Mouse (Mus musculus) testis, postnatal 10 days (tissue): ENCODE measurements around the gene Trafd1.

ENCODE experiments used
- DNase-seq: peaks from one replicate; pipeline ENCODE4 v3.0.0; 2021; ENCODE audit warnings: low spot score

Trafd1 gene

DNA sequence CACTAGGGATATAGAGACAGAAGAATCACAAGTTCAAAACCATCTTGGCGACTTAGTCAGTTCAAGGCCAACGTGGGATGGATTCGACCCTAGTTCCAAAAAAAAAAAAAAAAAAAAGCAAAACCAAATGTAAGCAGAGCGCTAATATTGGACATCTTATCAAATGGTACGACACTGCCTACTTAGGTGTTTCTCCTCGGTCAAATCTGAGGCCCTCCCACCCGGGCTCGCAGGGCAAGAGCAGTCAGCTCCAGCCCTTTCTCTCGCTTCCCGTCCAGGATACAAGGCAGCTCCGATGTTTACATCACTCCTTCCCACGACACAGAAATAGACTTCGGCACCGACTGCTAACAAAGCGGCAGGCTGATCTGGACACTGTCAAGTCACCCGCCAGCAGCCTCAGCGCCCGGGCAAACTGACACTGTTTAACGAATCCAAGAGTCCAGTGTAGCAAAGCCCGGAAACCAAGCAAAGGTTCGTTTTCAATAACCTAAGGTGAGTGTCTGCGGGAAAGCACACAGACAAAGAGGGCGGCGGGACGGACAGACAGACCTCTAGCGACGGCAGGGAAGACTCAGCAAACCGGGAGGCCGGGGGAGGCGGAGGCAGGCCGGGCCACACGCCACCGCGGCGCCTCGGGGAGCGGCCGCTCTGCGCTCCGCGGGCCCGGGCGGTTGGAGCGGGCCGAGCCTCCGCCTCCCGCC lies 523 bp downstream of the Trafd1 start:
- no peak for DNase-seq

DNA sequence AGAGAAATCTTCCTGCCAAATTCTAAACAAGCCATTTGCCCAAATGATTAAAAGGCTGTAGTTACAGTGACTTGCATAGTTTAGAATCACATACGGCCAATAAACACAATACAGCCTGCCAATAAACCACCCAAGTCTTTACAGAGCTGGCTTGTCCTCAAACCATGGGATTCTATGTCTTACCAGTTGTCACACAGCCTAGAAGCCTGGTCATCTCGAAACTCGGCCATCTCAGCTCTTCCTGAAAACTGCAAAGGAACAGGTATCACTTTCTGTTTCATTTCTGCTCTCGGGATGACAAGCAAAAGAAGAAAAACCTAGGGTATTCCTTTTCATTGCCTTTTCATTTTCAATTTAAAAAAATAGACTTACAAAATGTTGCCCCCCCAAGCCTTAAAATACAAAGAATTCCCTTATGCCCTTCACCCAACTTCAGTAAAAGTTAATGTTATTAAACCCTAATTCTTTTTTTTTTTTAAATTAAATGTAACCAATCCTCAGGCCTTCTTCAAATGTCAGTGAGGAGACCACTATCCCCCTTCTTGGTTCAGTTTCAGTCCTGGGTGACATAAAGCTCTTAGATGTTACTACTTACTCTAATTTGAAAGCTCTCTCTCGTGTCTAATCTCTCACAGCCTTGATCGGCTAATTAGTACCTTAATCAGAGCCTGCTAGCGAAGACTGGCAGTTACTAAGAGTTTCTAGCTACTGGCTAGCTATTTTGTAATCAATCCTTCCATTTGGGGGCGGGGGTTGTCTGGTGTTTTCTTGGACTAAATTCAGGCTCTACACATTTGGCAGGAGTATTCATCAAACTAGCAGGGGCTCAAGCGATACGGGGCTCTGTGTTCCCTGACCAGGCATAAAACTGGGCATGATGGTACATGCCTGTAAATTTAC lies 1.3 kb downstream of the Trafd1 start:
- DNase-seq, result no peak

DNA sequence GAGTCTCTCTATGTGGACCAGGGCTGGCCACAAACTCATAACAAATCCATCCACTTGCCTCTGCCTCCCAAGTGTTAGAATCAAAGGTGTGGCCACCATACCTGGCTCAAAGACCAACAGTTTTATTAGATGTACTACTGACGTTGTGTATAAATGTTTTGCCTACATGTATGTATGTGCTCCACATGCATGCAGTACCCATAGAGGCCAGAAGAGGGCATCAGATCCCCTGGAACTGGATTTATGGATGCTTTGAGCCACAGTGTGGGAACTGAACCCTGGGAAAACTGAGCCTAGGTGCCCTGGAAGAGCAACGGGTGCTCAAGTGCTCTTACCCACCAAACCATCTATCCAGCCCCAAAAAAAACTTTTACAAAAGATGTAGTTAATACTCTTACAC lies 4.7 kb downstream of the Trafd1 start:
- no peak for DNase-seq

DNA sequence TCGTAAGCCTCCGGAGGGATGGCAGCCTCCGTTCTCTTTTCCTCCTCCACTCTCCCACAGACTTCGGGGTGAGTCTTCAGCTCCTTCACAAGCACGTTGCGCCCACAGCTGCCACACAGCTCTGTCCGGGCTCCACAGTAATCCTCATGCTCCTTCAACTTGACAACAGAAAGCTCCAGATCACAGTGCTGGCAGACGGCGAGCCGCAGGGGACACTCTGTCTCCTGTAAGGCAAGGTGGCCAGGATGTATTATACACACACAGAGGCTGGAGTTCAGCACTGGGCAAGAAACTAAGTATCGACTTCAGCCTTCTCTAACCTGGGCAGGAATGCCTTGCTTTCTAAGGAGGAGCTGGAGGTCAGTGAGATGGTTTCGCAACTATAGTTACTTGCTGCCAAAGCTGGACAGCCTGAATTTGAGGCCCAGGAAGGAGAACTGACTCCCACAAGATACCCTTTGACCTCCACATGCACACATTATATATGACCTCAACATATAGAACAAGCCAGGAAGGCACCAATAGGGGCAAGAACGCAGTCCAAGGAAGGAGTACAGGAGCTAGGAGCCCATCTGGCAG lies 6.7 kb downstream of the Trafd1 start:
- no peak for DNase-seq

DNA sequence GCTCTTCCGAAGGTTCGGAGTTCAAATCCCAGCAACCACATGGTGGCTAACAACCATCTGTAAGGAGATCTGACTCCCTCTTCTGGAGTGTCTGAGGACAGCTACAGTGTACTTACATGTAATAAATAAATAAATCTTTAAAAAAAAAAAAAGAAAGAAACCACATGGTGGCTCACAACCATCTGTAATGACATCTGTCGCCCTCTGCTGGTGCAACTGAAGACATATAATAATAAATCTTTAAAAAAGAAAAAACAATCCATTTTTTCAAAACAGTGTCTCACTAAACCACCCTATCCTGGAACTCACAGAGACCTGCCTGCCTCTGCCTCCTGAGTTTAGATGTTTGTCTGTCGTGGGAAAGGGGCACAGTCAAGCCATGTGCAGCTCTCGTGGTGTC lies 8.5 kb downstream of the Trafd1 start:
- peak; percentile 79 for DNase-seq

DNA sequence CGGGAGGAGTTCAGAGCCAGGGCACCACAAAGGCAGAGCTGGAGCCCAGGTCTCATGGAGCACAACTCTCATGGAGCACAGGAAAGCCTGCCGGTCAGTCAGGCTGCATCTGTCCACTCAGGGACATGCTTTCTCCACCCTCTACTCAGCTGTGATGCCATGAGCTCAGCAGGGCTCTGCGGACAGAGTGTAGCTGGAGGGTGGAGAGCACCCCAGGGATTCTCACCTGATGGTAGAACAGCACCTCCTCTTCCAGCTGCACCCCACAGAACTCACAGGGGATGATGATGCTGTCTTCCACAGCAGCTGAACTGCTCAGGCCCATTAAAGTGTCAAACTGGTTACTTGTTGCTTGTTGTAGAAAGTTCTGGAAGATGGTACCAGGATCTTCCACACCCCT lies 10.6 kb downstream of the Trafd1 start:
- DNase-seq, result no peak

DNA sequence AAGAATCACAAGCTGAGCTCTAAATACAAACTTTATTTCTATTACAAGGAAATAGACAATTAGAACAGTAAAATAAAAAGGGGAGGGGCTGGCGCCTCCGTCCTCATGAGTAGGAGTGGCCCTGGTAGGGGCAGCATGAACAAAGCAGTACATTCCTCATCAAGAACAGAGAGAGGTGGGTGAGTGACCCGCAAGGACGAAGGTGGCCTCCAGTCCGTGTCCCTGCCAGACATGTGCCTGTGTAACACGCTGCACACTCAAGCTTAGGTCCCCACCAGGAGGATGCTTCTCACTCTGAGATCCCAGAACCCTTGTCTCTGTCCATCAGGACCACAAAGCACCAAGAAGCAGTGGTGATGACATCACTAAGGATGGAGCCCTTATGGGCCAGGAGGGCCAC lies 13.7 kb downstream of the Trafd1 start:
- DNase-seq, result no peak

DNA sequence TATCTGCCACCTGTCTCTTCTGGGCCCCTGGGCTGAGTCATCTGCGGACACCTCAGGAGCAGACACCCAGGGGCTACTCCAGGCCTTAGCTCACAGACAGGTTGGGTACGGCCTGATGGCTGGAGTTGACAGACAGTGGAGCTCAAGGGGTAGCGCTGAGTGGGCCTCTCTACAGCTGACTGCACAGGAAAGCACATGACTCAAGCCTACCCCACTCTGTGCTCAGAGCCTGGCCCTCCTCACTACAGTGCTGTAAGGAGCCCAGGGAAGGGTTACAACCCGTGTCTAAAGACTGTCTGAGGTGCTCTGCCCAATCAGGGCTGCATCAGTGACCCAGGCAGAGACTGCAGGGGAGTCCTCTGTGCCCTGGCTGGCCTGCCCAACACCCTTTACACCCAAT lies 18.2 kb downstream of the Trafd1 start:
- DNase-seq, result no peak

DNA sequence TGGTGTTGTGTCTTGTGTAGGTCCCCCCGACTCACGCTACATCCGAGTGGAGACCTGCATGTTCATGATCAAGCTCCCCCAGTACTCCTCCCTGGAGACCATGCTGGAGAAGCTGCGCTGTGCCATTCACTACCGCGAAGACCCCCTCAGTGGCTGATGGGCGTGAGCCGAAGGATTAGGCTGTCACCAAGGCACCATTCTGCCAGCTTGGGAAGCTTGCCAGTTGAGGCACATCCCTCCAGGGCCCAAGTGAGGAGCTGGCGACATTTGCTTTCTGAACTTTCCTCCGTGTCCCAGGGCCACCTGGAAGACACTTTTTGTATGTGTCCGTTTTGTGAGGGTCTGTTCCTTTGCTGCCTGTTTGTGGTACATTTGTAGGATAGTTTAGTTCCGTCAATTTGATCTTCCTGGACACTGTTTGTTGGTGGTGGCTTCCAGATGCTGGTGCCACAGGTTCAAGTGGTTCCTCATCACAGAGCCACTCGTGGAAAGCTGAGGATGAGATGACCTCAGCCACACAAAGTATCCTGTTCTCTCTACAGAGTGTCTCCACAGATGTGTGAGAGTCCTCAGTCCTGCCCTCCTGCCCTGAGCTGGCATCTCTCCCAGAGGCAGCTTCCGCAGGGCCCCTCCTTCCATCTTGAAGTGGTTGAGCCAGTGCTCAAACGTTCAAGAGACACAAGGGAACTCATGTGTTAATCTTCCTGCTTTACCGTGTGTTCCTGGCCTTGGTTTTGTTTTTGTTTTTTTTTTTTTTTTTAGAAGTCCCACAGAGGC lies 18.8 kb downstream of the Trafd1 start:
- DNase-seq, result no peak

DNA sequence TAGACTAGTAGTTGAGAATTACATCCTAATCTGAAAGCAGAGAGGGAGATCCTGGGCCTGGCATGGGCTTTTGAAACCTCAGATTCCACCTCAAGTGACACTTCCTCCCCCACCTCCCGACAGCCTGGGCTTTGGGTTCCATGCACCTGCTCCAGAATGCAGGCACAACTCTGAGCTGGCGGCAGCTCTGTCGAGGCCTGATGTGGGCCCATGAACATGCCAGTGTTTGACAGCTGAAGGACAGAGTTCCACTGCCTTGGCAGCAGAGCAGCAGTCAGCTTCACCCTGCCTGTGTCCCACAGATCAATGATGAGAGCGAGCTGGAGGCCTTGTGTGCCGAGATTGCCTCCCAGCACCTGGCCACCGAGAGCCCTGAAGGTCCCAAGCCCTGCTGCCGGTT lies 22.0 kb downstream of the Trafd1 start:
- DNase-seq, result no peak

DNA sequence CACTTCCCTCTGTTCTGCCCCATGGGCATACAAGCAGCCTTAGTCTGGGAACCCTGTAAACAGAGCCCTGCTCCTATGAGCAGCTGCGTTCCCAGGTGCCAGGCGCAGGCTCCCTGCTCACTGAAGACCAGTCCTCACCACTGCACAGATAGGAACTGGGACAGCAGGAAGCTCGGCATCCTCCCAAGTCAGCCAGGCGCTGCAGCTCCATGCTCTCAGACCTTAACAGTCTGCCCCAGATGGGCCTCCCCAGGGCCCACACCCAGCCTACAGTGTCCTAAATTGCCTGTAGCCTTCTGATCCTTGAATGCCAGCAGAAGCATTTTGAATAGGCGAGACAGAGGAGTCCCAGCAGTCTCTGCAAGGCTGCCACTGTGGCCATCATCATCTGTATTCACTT lies 23.7 kb downstream of the Trafd1 start:
- DNase-seq, result no peak

DNA sequence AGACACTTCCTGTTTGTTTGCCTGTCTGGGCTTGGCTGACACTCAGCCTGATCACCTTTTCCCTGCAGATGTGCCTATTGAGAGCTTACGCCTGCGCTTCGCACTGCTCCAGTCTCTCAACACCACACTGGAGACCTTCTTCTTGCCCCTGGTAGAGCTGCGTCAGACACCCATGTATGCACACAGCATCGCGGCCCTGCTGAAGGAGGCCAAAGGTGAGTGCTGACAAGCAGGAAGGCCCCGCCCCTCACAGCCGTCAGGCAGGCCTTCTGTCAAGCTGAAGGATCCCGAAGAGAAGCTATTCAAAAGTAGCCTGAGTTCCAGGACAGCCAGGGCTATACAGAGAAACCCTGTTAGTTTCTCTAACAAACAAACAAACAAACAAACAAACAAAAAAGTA lies 26.2 kb downstream of the Trafd1 start:
- no peak for DNase-seq

DNA sequence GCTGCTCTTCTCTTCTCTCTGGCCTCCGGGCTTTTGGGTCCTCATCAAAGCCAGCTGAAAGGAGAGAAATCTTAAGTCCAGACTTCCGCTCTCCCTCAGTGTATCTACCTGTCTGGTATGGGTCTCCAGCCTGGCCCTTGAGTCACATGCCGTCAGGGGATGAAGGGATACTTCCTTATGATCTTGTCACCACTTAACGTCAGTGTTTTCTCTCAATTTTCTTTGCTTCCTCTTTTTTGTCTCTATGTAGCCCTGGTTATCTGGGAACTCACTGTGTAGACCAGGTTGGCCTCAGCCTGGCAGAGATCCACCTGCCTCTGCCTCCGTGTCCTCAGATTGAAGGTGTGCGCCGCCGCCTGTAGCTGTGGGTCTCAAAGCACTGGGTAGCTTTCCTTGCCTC lies 41.4 kb downstream of the Trafd1 start:
- no peak for DNase-seq

DNA sequence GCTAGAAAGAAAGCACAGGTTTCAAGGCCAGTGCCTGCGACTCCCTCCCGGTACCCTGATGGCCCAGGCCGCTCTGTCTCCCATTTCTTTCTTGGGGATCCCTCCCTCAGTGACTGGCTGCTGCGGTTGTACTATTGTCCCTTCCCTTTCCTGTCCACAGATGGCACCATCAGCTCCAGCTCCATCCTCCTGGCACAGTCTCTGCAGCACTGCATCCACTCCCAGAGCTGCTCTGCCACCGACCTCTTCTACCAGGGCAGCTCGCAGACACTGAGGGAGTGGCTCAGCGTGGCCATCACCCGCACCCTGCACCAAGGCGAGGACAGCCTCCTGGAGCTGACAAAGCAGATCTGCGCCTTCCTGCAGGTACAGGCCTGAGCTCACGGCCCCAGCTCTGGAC lies 42.9 kb downstream of the Trafd1 start:
- DNase-seq, result no peak

DNA sequence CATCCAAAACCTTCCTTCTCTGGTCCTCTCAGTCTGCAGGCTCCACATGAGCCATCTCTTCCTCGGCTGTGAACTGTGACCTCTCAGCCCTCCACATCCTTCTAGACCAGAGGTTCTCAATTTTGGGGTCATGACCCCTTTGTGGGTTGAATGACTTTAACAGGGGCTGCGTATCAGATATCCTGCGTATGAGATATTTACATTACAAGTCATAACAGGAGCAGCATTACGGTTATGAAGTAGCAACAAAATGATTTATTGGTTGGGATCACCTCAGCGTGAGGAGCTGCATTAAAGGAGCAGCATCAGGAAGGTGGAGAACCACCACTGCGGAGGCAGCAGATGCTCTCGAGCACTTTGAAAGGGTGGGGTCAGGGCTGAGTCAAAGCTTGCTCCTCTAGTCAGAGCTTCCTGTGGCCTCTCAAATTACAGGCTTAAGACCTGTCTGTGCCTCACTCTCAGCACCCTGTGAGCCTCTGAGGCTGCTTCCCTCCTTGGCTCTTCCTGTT lies 44.4 kb downstream of the Trafd1 start:
- DNase-seq, result no peak

DNA sequence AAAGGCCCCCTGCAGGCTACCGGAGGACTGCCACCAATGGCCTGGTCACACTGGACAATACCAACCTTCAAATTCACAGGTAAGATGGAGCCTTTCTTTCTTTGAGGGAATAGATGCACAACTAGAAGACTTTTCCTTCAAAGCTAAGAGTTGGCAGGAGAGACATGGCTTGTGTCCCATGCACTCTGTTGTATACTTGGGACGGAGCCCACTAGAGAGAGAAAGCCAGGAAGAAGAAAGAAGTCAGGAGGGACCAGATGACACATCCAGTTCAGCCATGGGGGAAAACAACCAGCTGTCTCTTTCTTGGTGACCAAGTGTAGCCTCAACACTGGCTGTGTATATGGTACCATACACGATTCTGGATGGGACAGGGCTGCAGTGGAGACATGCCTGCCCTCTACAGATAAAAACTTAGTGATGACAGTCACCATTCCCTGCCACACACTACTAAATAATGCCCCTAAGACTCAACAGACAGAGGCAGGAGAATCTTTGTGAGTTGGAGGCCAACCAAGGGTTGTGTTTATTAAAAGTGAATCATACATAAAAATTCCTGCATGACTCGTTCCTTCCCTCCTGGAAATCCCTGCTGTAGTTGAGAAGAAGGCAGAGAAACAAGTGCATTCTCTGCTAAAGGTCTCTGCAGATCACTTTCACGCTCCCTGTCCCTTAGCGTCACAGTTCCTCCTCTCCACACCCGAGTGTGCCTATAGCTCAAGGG lies 45.8 kb downstream of the Trafd1 start:
- no peak for DNase-seq

DNA sequence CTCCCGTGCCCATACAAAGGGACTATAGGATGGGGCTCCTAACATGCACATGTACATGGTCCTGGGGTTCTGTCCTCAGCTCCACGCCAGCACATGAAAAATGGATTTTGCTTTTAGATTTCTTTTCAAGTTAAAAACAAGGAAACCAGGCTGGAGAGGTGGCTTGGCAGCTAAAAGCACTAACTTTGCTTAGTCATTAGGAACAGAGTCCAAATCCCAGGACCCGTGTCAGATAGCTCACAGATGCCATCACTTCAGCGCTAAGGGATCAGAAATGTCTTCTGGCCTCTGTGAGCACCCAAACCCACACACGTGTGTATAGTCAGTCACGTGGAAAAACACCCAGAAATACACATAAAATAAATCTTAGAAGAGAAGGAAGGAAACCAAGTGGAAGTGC lies 48.7 kb downstream of the Trafd1 start:
- DNase-seq, result no peak

DNA sequence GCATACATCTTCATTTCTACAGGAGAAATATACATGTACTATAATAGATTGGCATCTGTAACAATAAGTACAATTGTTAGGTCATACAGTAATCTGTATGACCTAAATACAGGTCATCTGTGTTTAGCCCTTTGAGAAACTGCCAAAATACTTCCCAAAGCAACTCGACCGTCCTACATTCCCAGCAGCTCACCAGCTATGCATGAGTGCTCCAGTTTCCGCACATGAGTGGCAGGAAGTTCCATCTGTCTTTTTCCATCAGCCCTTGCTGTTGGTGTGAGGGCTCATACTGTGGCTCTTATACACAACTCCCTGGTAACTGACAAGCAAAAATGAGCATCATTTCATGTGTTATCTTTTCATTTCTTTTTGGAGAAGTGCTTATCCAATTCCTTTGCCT lies 49.4 kb downstream of the Trafd1 start:
- no peak for DNase-seq

DNA sequence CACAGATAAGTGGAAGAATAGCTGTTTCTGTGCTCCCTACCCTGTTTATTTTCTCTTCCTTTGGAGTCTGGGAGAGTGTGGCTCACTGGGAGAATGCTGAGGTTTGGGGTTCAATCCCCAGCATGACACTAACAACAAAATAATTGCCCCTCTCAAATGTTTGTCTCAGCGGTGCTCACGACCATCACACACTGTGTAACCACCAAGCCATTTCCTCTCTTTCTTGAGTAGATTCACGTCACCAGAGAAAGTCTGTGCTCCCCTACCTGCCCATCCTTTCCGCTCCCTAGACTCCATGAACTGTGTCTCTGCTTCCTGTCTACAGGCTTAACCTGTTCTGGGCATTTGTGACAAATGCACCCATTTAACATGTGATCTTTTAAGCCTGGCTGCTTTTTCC lies 50.0 kb downstream of the Trafd1 start:
- DNase-seq, result no peak

DNA sequence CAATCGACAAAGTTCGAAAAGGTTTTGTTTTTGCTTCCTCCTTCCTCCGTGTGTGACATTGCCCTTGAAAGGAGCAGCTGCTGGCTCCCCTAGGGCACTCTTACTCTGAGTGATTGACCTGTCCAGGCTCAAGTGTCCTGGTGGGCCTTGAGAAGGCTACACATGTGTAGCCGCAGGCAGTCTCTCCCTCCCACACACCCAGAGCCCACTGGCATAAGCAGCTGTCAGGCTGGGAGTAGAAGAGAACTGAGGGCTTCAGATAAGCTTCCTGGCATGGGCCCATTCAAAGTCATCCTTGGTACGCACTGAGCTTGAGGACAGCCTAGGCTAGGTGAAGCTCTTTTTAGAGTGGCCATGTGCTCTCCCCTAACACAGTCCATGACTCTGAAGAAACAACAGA lies 51.0 kb downstream of the Trafd1 start:
- DNase-seq, result no peak

DNA sequence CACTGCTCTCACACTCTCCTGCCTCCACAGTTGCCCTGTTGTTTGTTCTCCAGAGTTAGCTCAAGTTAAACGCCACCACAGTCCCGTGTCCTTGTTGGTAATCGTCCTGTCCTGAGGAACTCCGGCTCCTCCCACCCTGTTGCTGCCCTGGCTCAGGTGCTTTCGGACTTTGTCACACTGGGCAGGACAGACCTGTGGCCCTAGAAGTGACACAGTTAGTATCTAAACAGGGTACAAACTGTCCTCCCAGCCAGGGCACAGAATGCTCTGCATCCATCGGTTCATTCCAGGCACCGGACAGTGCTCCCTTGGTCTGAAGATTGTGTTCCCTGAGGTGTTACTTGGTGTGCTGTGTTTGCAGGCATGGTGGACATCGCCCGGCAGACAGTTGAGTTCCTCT lies 51.5 kb downstream of the Trafd1 start:
- no peak for DNase-seq

DNA sequence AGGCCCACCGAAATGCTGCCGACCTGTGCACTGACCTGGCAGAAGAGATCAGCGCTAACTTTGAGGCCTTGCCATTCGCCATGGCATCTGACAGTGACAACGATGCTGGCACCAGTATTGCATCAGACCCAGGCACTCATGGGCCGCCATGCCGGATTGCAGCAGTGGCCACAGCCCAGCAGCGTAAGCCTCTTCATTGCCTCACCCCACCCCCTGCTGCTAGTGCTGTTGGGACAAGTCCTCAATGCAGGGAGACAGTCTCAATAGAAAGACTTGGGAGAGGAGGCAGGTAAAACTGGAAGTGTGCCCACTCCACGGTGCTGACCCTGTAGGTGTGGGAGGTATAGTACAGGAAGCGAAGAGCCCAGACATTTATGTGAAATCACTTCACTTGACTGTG lies 53.7 kb downstream of the Trafd1 start:
- no peak for DNase-seq
